Mouse (Mus musculus) MEL (cell line): ENCODE results near the gene Snapc5. TPM values are rescaled to one million over a fixed set of nuclear protein-coding genes. Genes with fewer than 3 reads are reported as not detected.

Experiments
- DNase-seq: peaks from one replicate; pipeline ENCODE4 v3.0.0; 2011; ENCODE audit warnings: low read depth, low spot score
- H3K27ac ChIP-seq: 2 replicates; pipeline ENCODE4 v1.5.1; 2012; ENCODE audit warnings: low read depth, mild to moderate bottlenecking, control low read depth, low read length, moderate library complexity; ENCODE audit not compliant: control insufficient read depth
- H3K27me3 ChIP-seq, 2 experiments: fragments of 150-350 bp in 1 of 2; sonication (generic) in 1 of 2; 2 replicates each; pipeline ENCODE4 v1.6.1; 2012; ENCODE audit warnings: low read length in 2 of 2, mild to moderate bottlenecking in 2 of 2, improper control_type of control experiment in 1 of 2, moderate library complexity in 1 of 2; ENCODE audit not compliant: insufficient read depth in 2 of 2, control insufficient read depth in 1 of 2
- H3K36me3 ChIP-seq, 2 experiments: 2 replicates each; pipeline ENCODE4 v1.6.1; 2012 to 2014; ENCODE audit warnings: low read length in 2 of 2, improper control_type of control experiment in 1 of 2, inconsistent platforms in 1 of 2, mild to moderate bottlenecking in 1 of 2; ENCODE audit not compliant: insufficient read depth in 2 of 2, control insufficient read depth in 1 of 2
- H3K4me1 ChIP-seq, 2 experiments: fragments of 150-350 bp in 1 of 2; sonication (generic) in 1 of 2; 2 replicates each; pipeline ENCODE4 v1.6.1; 2012; ENCODE audit warnings: low read length in 2 of 2, improper control_type of control experiment in 1 of 2, mild to moderate bottlenecking in 1 of 2; ENCODE audit not compliant: insufficient read depth in 2 of 2, control insufficient read depth in 1 of 2
- H3K4me3 ChIP-seq, 2 experiments: fragments of 150-350 bp in 1 of 2; sonication (generic) in 1 of 2; 2 replicates each; pipeline ENCODE4 v1.5.1; 2012; ENCODE audit warnings: low read depth in 2 of 2, low read length in 2 of 2, mild to moderate bottlenecking in 2 of 2, moderate library complexity in 2 of 2, control low read depth in 1 of 2, improper control_type of control experiment in 1 of 2; ENCODE audit not compliant: control insufficient read depth in 1 of 2, insufficient read depth in 1 of 2
- H3K79me2 ChIP-seq: 2 replicates; pipeline ENCODE4 v1.6.1; 2012; ENCODE audit warnings: mild to moderate bottlenecking, low read length, moderate library complexity; ENCODE audit not compliant: control insufficient read depth, poor library complexity, insufficient read depth
- H3K9ac ChIP-seq: 2 replicates; pipeline ENCODE4 v1.6.1; 2012; ENCODE audit warnings: low read depth, mild to moderate bottlenecking, control low read depth, low read length, moderate library complexity; ENCODE audit not compliant: control insufficient read depth, poor library complexity, severe bottlenecking
- H3K9me3 ChIP-seq: fragments of 150-350 bp; sonication (generic); replicated peaks from 2 replicates; pipeline ENCODE4 v1.6.1; 2012; ENCODE audit warnings: mild to moderate bottlenecking, low read length, improper control_type of control experiment, moderate library complexity; ENCODE audit not compliant: insufficient read depth
- BHLHE40 ChIP-seq: IDR thresholded peaks from 2 replicates; pipeline ENCODE4 v1.6.1; 2012; ENCODE audit warnings: low read depth, mild to moderate bottlenecking, inconsistent platforms, low read length, improper control_type of control experiment, borderline replicate concordance
- CHD1 ChIP-seq: IDR thresholded peaks from 2 replicates; pipeline ENCODE4 v1.6.1; 2012; ENCODE audit warnings: low read depth, mild to moderate bottlenecking, inconsistent platforms, low read length, improper control_type of control experiment
- CHD2 ChIP-seq: IDR thresholded peaks from 2 replicates; pipeline ENCODE4 v1.6.1; 2011; ENCODE audit warnings: low read length, improper control_type of control experiment
- CTCF ChIP-seq, 3 experiments: IDR thresholded peaks in 2 of 3; conservative IDR thresholded peaks in 1 of 3; 2 replicates each; pipeline ENCODE4 v1.5.1; 2011 to 2012; ENCODE audit warnings: low read length in 3 of 3, low read depth in 2 of 3, mild to moderate bottlenecking in 2 of 3, improper control_type of control experiment in 1 of 3, inconsistent platforms in 1 of 3, mixed read lengths in 1 of 3, moderate library complexity in 1 of 3; ENCODE audit not compliant: control insufficient read depth in 1 of 3, insufficient read depth in 1 of 3, poor library complexity in 1 of 3, severe bottlenecking in 1 of 3
- E2F4 ChIP-seq: IDR thresholded peaks from 2 replicates; pipeline ENCODE4 v1.6.1; 2011; ENCODE audit warnings: low read depth, low read length, improper control_type of control experiment, borderline replicate concordance
- ELF1 ChIP-seq: IDR thresholded peaks from 2 replicates; pipeline ENCODE4 v1.6.1; 2014; ENCODE audit warnings: low read depth, mild to moderate bottlenecking, inconsistent platforms, low read length, improper control_type of control experiment, moderate library complexity
- EP300 ChIP-seq, 2 experiments: IDR thresholded peaks; 2 replicates each; pipeline ENCODE4 v1.6.1; 2011; ENCODE audit warnings: improper control_type of control experiment in 2 of 2, low read length in 2 of 2, low read depth in 1 of 2, mild to moderate bottlenecking in 1 of 2
- ETS1 ChIP-seq: IDR thresholded peaks from 2 replicates; pipeline ENCODE4 v1.6.1; 2012; ENCODE audit warnings: low read depth, mild to moderate bottlenecking, inconsistent platforms, low read length, improper control_type of control experiment, moderate library complexity
- GABPA ChIP-seq: IDR thresholded peaks from 2 replicates; pipeline ENCODE4 v1.6.1; 2012; ENCODE audit warnings: low read depth, mild to moderate bottlenecking, inconsistent platforms, low read length, improper control_type of control experiment, moderate library complexity
- HCFC1 ChIP-seq: IDR thresholded peaks from 2 replicates; pipeline ENCODE4 v1.6.1; 2012; ENCODE audit warnings: low read depth, mild to moderate bottlenecking, inconsistent platforms, low read length, improper control_type of control experiment, moderate library complexity
- KAT2A ChIP-seq: conservative IDR thresholded peaks from 2 replicates; pipeline ENCODE4 v1.6.1; 2012; ENCODE audit warnings: low read depth, low read length, improper control_type of control experiment, inconsistent platforms
- MAFK ChIP-seq: IDR thresholded peaks from 2 replicates; pipeline ENCODE4 v1.6.1; 2011; ENCODE audit warnings: low read depth, mild to moderate bottlenecking, low read length, improper control_type of control experiment, borderline replicate concordance
- MAX ChIP-seq: IDR thresholded peaks from 2 replicates; pipeline ENCODE4 v1.6.1; 2011; ENCODE audit warnings: low read length, improper control_type of control experiment
- MAZ ChIP-seq: IDR thresholded peaks from 2 replicates; pipeline ENCODE4 v1.6.1; 2012; ENCODE audit warnings: low read depth, mild to moderate bottlenecking, inconsistent platforms, low read length, improper control_type of control experiment
- MYB ChIP-seq: IDR thresholded peaks from 2 replicates; pipeline ENCODE4 v1.6.1; 2011; ENCODE audit warnings: mild to moderate bottlenecking, low read depth, low read length, improper control_type of control experiment
- MYC ChIP-seq: IDR thresholded peaks from 2 replicates; pipeline ENCODE4 v1.6.1; 2011; ENCODE audit warnings: low read depth, mild to moderate bottlenecking, low read length, improper control_type of control experiment, moderate library complexity
- POLR2A ChIP-seq, 2 experiments: IDR thresholded peaks; 2 replicates each; pipeline ENCODE4 v1.6.1; 2011 to 2012; ENCODE audit warnings: low read length in 2 of 2, mild to moderate bottlenecking in 2 of 2, control low read depth in 1 of 2, improper control_type of control experiment in 1 of 2, low read depth in 1 of 2, moderate library complexity in 1 of 2; ENCODE audit not compliant: control insufficient read depth in 1 of 2, insufficient read depth in 1 of 2, poor library complexity in 1 of 2
- POLR2AphosphoS2 ChIP-seq: IDR thresholded peaks from 2 replicates; pipeline ENCODE4 v1.6.1; 2011; ENCODE audit warnings: low read length, improper control_type of control experiment
- POLR2AphosphoS5 ChIP-seq: IDR thresholded peaks from 2 replicates; pipeline ENCODE4 v1.6.1; 2012; ENCODE audit warnings: low read depth, borderline replicate concordance, mild to moderate bottlenecking, inconsistent platforms, low read length, moderate library complexity, mixed read lengths
- RAD21 ChIP-seq: IDR thresholded peaks from 2 replicates; pipeline ENCODE4 v1.6.1; 2011; ENCODE audit warnings: mild to moderate bottlenecking, low read depth, low read length, improper control_type of control experiment
- RCOR1 ChIP-seq: IDR thresholded peaks from 2 replicates; pipeline ENCODE4 v1.6.1; 2012; ENCODE audit warnings: low read depth, mild to moderate bottlenecking, inconsistent platforms, low read length, improper control_type of control experiment
- SIN3A ChIP-seq: IDR thresholded peaks from 2 replicates; pipeline ENCODE4 v1.6.1; 2012; ENCODE audit warnings: low read length, improper control_type of control experiment, inconsistent platforms
- TAL1 ChIP-seq: IDR thresholded peaks from 2 replicates; pipeline ENCODE4 v1.6.1; 2012; ENCODE audit warnings: mild to moderate bottlenecking, inconsistent platforms, low read length, moderate library complexity, mixed read lengths
- TBP ChIP-seq: IDR thresholded peaks from 2 replicates; pipeline ENCODE4 v1.8.0; 2011; ENCODE audit warnings: low read depth, low read length, improper control_type of control experiment
- UBTF ChIP-seq: IDR thresholded peaks from 2 replicates; pipeline ENCODE4 v1.6.1; 2012; ENCODE audit warnings: low read depth, mild to moderate bottlenecking, inconsistent platforms, low read length, improper control_type of control experiment, moderate library complexity, borderline replicate concordance; ENCODE audit not compliant: insufficient read depth
- USF2 ChIP-seq, 2 experiments: IDR thresholded peaks; 2 replicates each; pipeline ENCODE4 v1.6.1; 2011 to 2012; ENCODE audit warnings: improper control_type of control experiment in 2 of 2, low read length in 2 of 2, borderline replicate concordance in 1 of 2, inconsistent platforms in 1 of 2, low read depth in 1 of 2, mild to moderate bottlenecking in 1 of 2; ENCODE audit not compliant: insufficient read depth in 1 of 2
- ZC3H11A ChIP-seq: IDR thresholded peaks from 2 replicates; pipeline ENCODE4 v1.6.1; 2012; ENCODE audit warnings: low read depth, mild to moderate bottlenecking, inconsistent platforms, low read length, improper control_type of control experiment
- ZKSCAN1 ChIP-seq: IDR thresholded peaks from 2 replicates; pipeline ENCODE4 v1.6.1; 2012; ENCODE audit warnings: low read depth, mild to moderate bottlenecking, inconsistent platforms, low read length, improper control_type of control experiment, moderate library complexity
- ZMIZ1 ChIP-seq: IDR thresholded peaks from 2 replicates; pipeline ENCODE4 v1.6.1; 2012; ENCODE audit warnings: low read depth, mild to moderate bottlenecking, inconsistent platforms, low read length, improper control_type of control experiment, moderate library complexity
- ZNF384 ChIP-seq: IDR thresholded peaks from 2 replicates; pipeline ENCODE4 v1.6.1; 2012; ENCODE audit warnings: low read depth, mild to moderate bottlenecking, inconsistent platforms, low read length, improper control_type of control experiment
- polyA plus RNA-seq, 2 experiments: library from polyadenylated mRNA; stranded (reverse) in 1 of 2; unstranded in 1 of 2; fragments of >175 nt in 1 of 2; fragments of >200 nt in 1 of 2; gene quantifications; 2 replicates each; pipeline versions ENCODE4 v1.2.1 to v1.2.4; 2012; ENCODE audit warnings: low replicate concordance in 2 of 2, low read depth in 1 of 2; ENCODE audit not compliant: insufficient read length in 2 of 2, insufficient read depth in 1 of 2, missing spikeins in 1 of 2
- total RNA-seq: library from RNA; depleted of rRNA; stranded (reverse); fragments of 300-350 nt; gene quantifications from 2 replicates; pipeline ENCODE4 v1.2.3, GENCODE M21; 2012

The Snapc5 gene
- total and polyA plus RNA-seq, 3 experiments: 8.6 to 10.6 TPM; not detected in 1

GRCm38 (mm10) chr9:64172145-64172815, 6.8 kb upstream of the Snapc5 start:
- H3K4me1 ChIP-seq: peaks cover 0 to 11% of the 10 kb centered on the region in 2 experiments; a peak in 3 of 4 replicates

DNA sequence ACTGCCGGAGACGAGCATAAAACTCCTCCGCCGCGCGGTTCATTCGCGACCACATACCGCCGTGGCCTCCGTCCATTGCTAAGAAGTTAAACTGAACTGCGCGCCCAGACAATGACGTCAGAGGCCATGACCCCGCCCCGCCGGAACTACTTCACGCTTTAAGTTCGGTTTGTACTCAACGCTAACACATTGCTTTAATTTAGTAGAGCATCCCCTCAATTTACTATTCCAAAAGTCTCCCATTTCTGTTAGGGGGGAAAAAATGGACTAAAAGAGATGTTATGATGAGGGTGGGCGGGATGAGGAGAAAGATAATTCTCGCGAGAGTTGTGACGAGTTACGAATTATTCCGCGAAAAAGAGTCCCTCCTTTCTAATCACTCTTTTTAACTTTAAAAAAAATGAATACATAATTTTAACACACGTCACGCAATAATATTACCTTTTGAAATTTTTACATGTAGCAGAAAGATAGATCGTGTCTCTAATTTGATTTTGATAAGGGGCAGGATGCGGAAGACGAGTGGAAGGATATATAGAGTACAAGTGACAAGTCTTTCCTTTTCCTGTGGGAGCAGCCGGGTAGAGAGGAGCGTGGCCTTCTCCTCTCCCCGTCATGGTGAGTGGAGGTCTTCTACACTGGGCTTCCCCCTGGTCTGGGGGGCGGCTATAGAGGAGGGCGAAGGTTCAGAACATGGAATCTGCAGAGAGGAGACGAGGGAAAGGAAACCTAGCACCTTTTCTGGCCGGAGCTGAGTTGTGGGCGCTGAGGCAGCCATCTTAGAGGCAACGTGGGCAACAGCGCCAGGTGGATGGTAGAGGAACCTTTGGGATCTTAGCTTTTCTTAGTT, 6.0 kb upstream of the Snapc5 start, which contains the start of the genes Zwilch and Rpl4:
Gene Zwilch (minus strand): TSS at position 289 of the 850 bp plus-strand sequence.
Gene Rpl4 (plus strand): TSS at position 560 of the 850 bp plus-strand sequence.
- Histone ChIP-seq H3K79me2 (peaks cover 64% of the 10 kb centered on the region), H3K4me3 (peak within 1 kb of the TSS; percentile 74 to 100), H3K36me3 (peaks cover 25 to 43% of the 10 kb centered on the region in 2 experiments), H3K27me3 (no peaks in the 10 kb centered on the region), H3K4me1 (peaks cover 0 to 11% of the 10 kb centered on the region in 2 experiments; a peak in 3 of 4 replicates), H3K27ac (peak within 1 kb of the TSS; percentile 99), H3K9ac (peak within 1 kb of the TSS; percentile 100), H3K9me3 (no peaks in the 10 kb centered on the region)
- DNase-seq: peak; percentile 92
- no peak for TF ChIP-seq GABPA
- TF ChIP-seq MAFK: no peak
- TF ChIP-seq TAL1: no peak
- TF ChIP-seq ELF1: peak; percentile 80
- TF ChIP-seq HCFC1: peak; percentile 90
- no peak for TF ChIP-seq USF2 (IDR thresholded peaks at IDR 0.05; ENCODE audit: borderline replicate concordance in 1 of 2, insufficient read depth in 1 of 2, low read depth in 1 of 2, low read length in 2 of 2)
- peak; percentile 78; the same call in 1 of the 2 replicates for TF ChIP-seq E2F4
- TF ChIP-seq ZNF384: no peak
- peak; percentile 99 for TF ChIP-seq TBP
- peak; percentile 74; the same call in 1 of the 2 replicates for TF ChIP-seq POLR2AphosphoS5
- TF ChIP-seq CHD2: peak; percentile 98
- peak; percentile 97 for TF ChIP-seq MYC
- no peak for TF ChIP-seq MYB
- TF ChIP-seq POLR2A (IDR thresholded peaks at IDR 0.05; ENCODE audit: control insufficient read depth in 1 of 2, insufficient read depth in 1 of 2, low read depth in 1 of 2, low read length in 2 of 2, poor library complexity in 1 of 2): peak; percentile 84 to 93
- TF ChIP-seq ZKSCAN1: no peak
- 0 out of 6 replicates have a peak, but pooled peaks of 1 of the 3 experiments have one; percentile 4 for TF ChIP-seq CTCF (IDR thresholded peaks at IDR 0.05 in 2 of 3, conservative IDR thresholded peaks at IDR 0.05 in 1 of 3; ENCODE audit: control insufficient read depth in 1 of 3, insufficient read depth in 1 of 3, low read depth in 2 of 3, low read length in 3 of 3, poor library complexity in 1 of 3, severe bottlenecking in 1 of 3)
- TF ChIP-seq KAT2A: peak; percentile 94
- TF ChIP-seq POLR2AphosphoS2: peak; percentile 93
- TF ChIP-seq ZMIZ1: peak; percentile 95
- no peak for TF ChIP-seq BHLHE40
- no peak for TF ChIP-seq ZC3H11A
- no peak for TF ChIP-seq RAD21
- TF ChIP-seq SIN3A: peak; percentile 84
- no peak for TF ChIP-seq CHD1

More at GRCm38 (mm10) chr9:64172145-64172815, 6.8 kb upstream of the Snapc5 start:
- Histone ChIP-seq H3K4me3 (peak overlapping the region; percentile 74 to 85), H3K79me2 (peaks cover 64% of the 10 kb centered on the region), H3K27ac (peak overlapping the region; percentile 99), H3K27me3 (no peaks in the 10 kb centered on the region), H3K9ac (peak overlapping the region; percentile 100), H3K9me3 (no peaks in the 10 kb centered on the region), H3K36me3 (peaks cover 26 to 40% of the 10 kb centered on the region in 2 experiments)
- no peak for DNase-seq
- TF ChIP-seq ETS1: 0 out of 2 replicates have a peak, but pooled peaks have one; percentile 9
- peak; percentile 56; the same call in 1 of the 2 replicates for TF ChIP-seq UBTF
- TF ChIP-seq MAZ: peak; percentile 38; the same call in 1 of the 2 replicates
- TF ChIP-seq MAX: peak; percentile 68
- no peak for TF ChIP-seq EP300 (IDR thresholded peaks at IDR 0.05; ENCODE audit: low read depth in 1 of 2, low read length in 2 of 2)
- TF ChIP-seq KAT2A: no peak
- no peak for TF ChIP-seq RCOR1
- peak; percentile 86; the same call in 1 of the 2 replicates for TF ChIP-seq CHD1
- TF ChIP-seq SIN3A: peak; percentile 11; the same call in 1 of the 2 replicates
